Mouse (Mus musculus) forebrain, embryonic 16.5 days (tissue): Measurements from ENCODE around the gene Uso1. TPM values are rescaled to one million over a fixed set of nuclear protein-coding genes. Genes with fewer than 3 reads are reported as not detected.

Experiments
- ATAC-seq: fragments of 200-750 bp; cut with Nextera tagmentation; 2 replicates; pipeline ENCODE4 v1.8.0; 2017; ENCODE audit warnings: mild to moderate bottlenecking, moderate library complexity
- H3K27ac ChIP-seq: fragments of 300-500 bp; sonication (generic); 2 replicates; pipeline ENCODE4 v1.5.1; 2014; ENCODE audit warnings: low read length, control low read depth
- H3K27me3 ChIP-seq: fragments of 300-500 bp; sonication (generic); replicated peaks from 2 replicates; pipeline ENCODE4 v1.6.1; 2014; ENCODE audit warnings: low read length; ENCODE audit not compliant: control insufficient read depth, insufficient read depth
- H3K36me3 ChIP-seq: fragments of 300-500 bp; sonication (generic); 2 replicates; pipeline ENCODE4 v1.6.1; 2014; ENCODE audit not compliant: control insufficient read depth, insufficient read depth
- H3K4me1 ChIP-seq: fragments of 300-500 bp; sonication (generic); replicated peaks from 2 replicates; pipeline ENCODE4 v1.6.1; 2014; ENCODE audit warnings: low read length; ENCODE audit not compliant: control insufficient read depth, insufficient read depth
- H3K4me2 ChIP-seq: fragments of 300-500 bp; sonication (generic); 2 replicates; pipeline ENCODE4 v1.6.1; 2014; ENCODE audit warnings: mild to moderate bottlenecking, low read length, control low read depth
- H3K4me3 ChIP-seq: fragments of 300-500 bp; sonication (generic); replicated peaks from 2 replicates; pipeline ENCODE4 v1.5.1; 2014; ENCODE audit warnings: mild to moderate bottlenecking, low read length, control low read depth
- H3K9ac ChIP-seq: fragments of 300-500 bp; sonication (generic); replicated peaks from 2 replicates; pipeline ENCODE4 v1.6.1; 2014; ENCODE audit warnings: low read depth, low read length, control low read depth
- H3K9me3 ChIP-seq: fragments of 300-500 bp; sonication (generic); 2 replicates; pipeline ENCODE4 v1.6.1; 2016; ENCODE audit warnings: low read length; ENCODE audit not compliant: control insufficient read depth
- WGBS: fragments of 180-500 bp; shearing (Covaris S2); extraction: QIAGEN DNeasy Blood & Tissue Kit; methylation state at CpG from one replicate; pipeline ENCODE4 v1.1.7; 2014; 5-methylcytosine and 5-hydroxymethylcytosine counted together
- polyA plus RNA-seq: library from polyadenylated mRNA; unstranded; fragments of >200 nt; fragmentation: Nextera tagmentation; extraction: Ambion mirVana; gene quantifications from 2 replicates; pipeline ENCODE4 v1.2.1, GENCODE M21; 2015

The Uso1 gene
- polyA plus RNA-seq, 1 experiment from 2014 or later, result 39.2 TPM

DNA sequence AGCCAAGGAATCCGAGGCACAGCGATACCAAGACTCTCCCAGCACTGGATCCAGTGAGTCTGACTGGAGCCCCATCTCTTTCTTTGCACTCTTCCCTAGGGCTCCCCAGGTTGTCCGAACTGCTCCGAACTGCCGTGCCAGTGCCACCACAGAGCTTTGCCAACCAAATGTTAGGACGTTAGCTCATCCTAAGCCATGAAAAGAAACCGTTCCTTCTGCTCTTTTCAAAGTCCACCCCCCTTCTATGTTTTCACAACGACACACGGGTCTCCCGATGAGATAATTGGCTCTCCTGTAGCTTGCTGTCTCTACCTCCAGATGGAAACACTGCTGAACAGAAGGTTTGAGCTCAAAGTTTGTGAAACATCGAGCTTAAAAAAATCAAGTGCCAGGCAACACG lies 103.0 kb downstream of the Uso1 start:
- Histone ChIP-seq H3K4me3 (no peak overlapping the region), H3K9me3 (no peaks in the 10 kb centered on the region), H3K36me3 (no peaks in the 10 kb centered on the region), H3K9ac (no peak overlapping the region), H3K4me1 (no peaks in the 10 kb centered on the region), H3K27me3 (no peaks in the 10 kb centered on the region), H3K27ac (no peak overlapping the region), H3K4me2 (no peak overlapping the region)
- 67% methylated on average over 12 of the region's 12 CpGs for WGBS
- ATAC-seq, result peak; percentile 79

DNA sequence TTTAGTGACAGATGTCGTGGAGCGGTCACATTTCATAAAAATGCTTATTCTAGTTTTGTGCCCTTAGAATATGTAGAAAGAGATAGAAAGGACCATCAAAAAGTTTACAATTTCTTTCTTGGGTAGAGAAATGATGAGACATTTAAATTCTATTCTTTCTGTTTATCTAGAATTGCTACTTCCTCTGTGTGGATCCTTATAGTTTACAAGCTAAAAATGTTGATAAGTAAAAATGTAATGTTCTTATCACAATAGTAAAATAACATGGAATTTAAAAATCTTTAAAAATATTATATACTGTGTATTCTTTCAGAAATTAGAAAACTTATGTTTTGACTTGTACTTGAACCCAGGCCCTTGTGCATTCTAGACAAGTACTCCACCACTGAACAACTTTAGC lies 107.2 kb downstream of the Uso1 start:
- Histone ChIP-seq H3K9ac (no peak overlapping the region), H3K4me3 (no peak overlapping the region), H3K36me3 (no peaks in the 10 kb centered on the region), H3K27me3 (no peaks in the 10 kb centered on the region), H3K27ac (no peak overlapping the region), H3K4me2 (no peak overlapping the region), H3K4me1 (no peaks in the 10 kb centered on the region), H3K9me3 (peaks cover under 1% of the 10 kb centered on the region; the same call in 1 of the 2 replicates)
- no peak for ATAC-seq
- 100% methylated on average over 2 of the region's 2 CpGs for WGBS

GRCm38 (mm10) chr5:92245483-92245882 lies 107.7 kb downstream of the Uso1 start:
- no peaks in the 10 kb centered on the region for H3K4me1 ChIP-seq
- no peaks in the 10 kb centered on the region for H3K36me3 ChIP-seq
- ATAC-seq, result no peak
- H3K4me2 ChIP-seq, result no peak overlapping the region
- H3K9me3 ChIP-seq, result peaks cover 2% of the 10 kb centered on the region; the same call in 1 of the 2 replicates
- no peak overlapping the region for H3K9ac ChIP-seq
- WGBS, result 94% methylated on average over 9 of the region's 9 CpGs
- no peaks in the 10 kb centered on the region for H3K27me3 ChIP-seq
- H3K27ac ChIP-seq, result no peak overlapping the region
- no peak overlapping the region for H3K4me3 ChIP-seq

- ATAC-seq, result no peak
- H3K9me3 ChIP-seq, result peaks cover 2% of the 10 kb centered on the region; the same call in 1 of the 2 replicates
- no peaks in the 10 kb centered on the region for H3K27me3 ChIP-seq
- H3K4me2 ChIP-seq, result no peak overlapping the region
- WGBS, result 89% methylated on average over 11 of the region's 11 CpGs
- no peak overlapping the region for H3K9ac ChIP-seq
- peaks cover 3% of the 10 kb centered on the region; the same call in 1 of the 2 replicates for H3K4me1 ChIP-seq
- no peak overlapping the region for H3K27ac ChIP-seq
- no peak overlapping the region for H3K4me3 ChIP-seq
- no peaks in the 10 kb centered on the region for H3K36me3 ChIP-seq
Measured at GRCm38 (mm10) chr5:92248614-92249013, 110.9 kb downstream of the Uso1 start.

GRCm38 (mm10) chr5:92252031-92252430 lies 114.3 kb downstream of the Uso1 start:
- no peaks in the 10 kb centered on the region for H3K36me3 ChIP-seq
- H3K27me3 ChIP-seq, result no peaks in the 10 kb centered on the region
- peaks cover 2% of the 10 kb centered on the region; the same call in 1 of the 2 replicates for H3K9me3 ChIP-seq
- no peak overlapping the region for H3K4me2 ChIP-seq
- no peak overlapping the region for H3K4me3 ChIP-seq
- H3K4me1 ChIP-seq, result peaks cover 3% of the 10 kb centered on the region; the same call in 1 of the 2 replicates
- no peak overlapping the region for H3K9ac ChIP-seq
- no peak overlapping the region for H3K27ac ChIP-seq
- WGBS, result 96% methylated on average over 6 of the region's 6 CpGs
- no peak for ATAC-seq

Other genes starting within 250 kb of the Uso1 start
- gene Rchy1, start 174.9 kb upstream of the Uso1 start, polyA plus RNA-seq, result 64.2 and 71.4 TPM in 2 replicates
- not detected in 2 replicates for gene Odaph, start 150.5 kb upstream of the Uso1 start, polyA plus RNA-seq
- 8.3 and 10.2 TPM in 2 replicates for gene Cdkl2, start 94.1 kb upstream of the Uso1 start, polyA plus RNA-seq
- gene G3bp2, start 54.2 kb upstream of the Uso1 start, polyA plus RNA-seq, result 345 and 376 TPM in 2 replicates
- not detected in 2 replicates for gene U90926, start 77.5 kb downstream of the Uso1 start, polyA plus RNA-seq
- 0.11 and 0.35 TPM in 2 replicates for gene Ppef2, start 118.3 kb downstream of the Uso1 start, polyA plus RNA-seq
- gene Naaa, start 140.2 kb downstream of the Uso1 start, polyA plus RNA-seq, result 8.7 and 10.8 TPM in 2 replicates
- 34.0 and 36.0 TPM in 2 replicates for gene Sdad1, start 172.5 kb downstream of the Uso1 start, polyA plus RNA-seq
- gene Cxcl9, start 190.1 kb downstream of the Uso1 start, polyA plus RNA-seq, result not detected in 2 replicates
- gene Art3, start 193.9 kb downstream of the Uso1 start, polyA plus RNA-seq, result 3.5 and 5.4 TPM in 2 replicates
- 0.61 TPM in 1 of 2 replicates, not detected in the other for gene Cxcl10, start 211.0 kb downstream of the Uso1 start, polyA plus RNA-seq